Mouse (Mus musculus) kidney, postnatal 0 days (tissue): Measurements from ENCODE around the gene Trpm1. TPM values are rescaled to one million over a fixed set of nuclear protein-coding genes. Genes with fewer than 3 reads are reported as not detected.

ENCODE experiments used
- ATAC-seq: fragments of 200-750 bp; cut with Nextera tagmentation; replicated peaks from 2 replicates; pipeline ENCODE4 v1.8.0; 2017; ENCODE audit warnings: low read depth, moderate number of reproducible peaks, moderate TSS enrichment, moderate library complexity; ENCODE audit not compliant: low FRiP score
- DNase-seq: peaks from one replicate; pipeline ENCODE4 v3.0.0-alpha.2; 2016; ENCODE audit warnings: low spot score
- H3K27ac ChIP-seq: fragments of 300-500 bp; sonication (generic); 2 replicates; pipeline ENCODE4 v1.5.1; 2014; ENCODE audit warnings: mild to moderate bottlenecking
- H3K27me3 ChIP-seq: fragments of 300-500 bp; sonication (generic); 2 replicates; pipeline ENCODE4 v1.6.1; 2014; ENCODE audit warnings: low read length, mixed read lengths; ENCODE audit not compliant: insufficient read depth
- H3K36me3 ChIP-seq: fragments of 300-500 bp; sonication (generic); 2 replicates; pipeline ENCODE4 v1.6.1; 2014; ENCODE audit warnings: low read length, mixed read lengths; ENCODE audit not compliant: insufficient read depth
- H3K4me1 ChIP-seq: fragments of 300-500 bp; sonication (generic); replicated peaks from 2 replicates; pipeline ENCODE4 v1.6.1; 2014; ENCODE audit warnings: antibody characterized with exemption, low read length, mixed read lengths; ENCODE audit not compliant: insufficient read depth
- H3K4me2 ChIP-seq: fragments of 300-500 bp; sonication (generic); 2 replicates; pipeline ENCODE4 v1.6.1; 2014; ENCODE audit warnings: mild to moderate bottlenecking, low read length, moderate library complexity, mixed read lengths
- H3K4me3 ChIP-seq: fragments of 300-500 bp; sonication (generic); replicated peaks from 2 replicates; pipeline ENCODE4 v1.5.1; 2014; ENCODE audit warnings: low read depth, low read length
- H3K9ac ChIP-seq: fragments of 300-500 bp; sonication (generic); 2 replicates; pipeline ENCODE4 v1.6.1; 2014; ENCODE audit warnings: low read depth, low read length
- H3K9me3 ChIP-seq: fragments of 300-500 bp; sonication (generic); replicated peaks from 2 replicates; pipeline ENCODE4 v1.6.1; 2016; ENCODE audit warnings: low read length, inconsistent platforms, mixed read lengths
- CTCF ChIP-seq: IDR thresholded peaks from 2 replicates; pipeline ENCODE4 v1.5.1; 2016; ENCODE audit warnings: antibody characterized with exemption, low read depth, mild to moderate bottlenecking, moderate library complexity
- WGBS: fragments of 180-500 bp; shearing (Covaris S2); extraction: QIAGEN DNeasy Blood & Tissue Kit; methylation state at CpG from one replicate; pipeline ENCODE4 v1.1.7; 2014; 5-methylcytosine and 5-hydroxymethylcytosine counted together
- polyA plus RNA-seq: library from polyadenylated mRNA; unstranded; fragments of >200 nt; fragmentation: Nextera tagmentation; extraction: Ambion mirVana; gene quantifications from 2 replicates; pipeline ENCODE4 v1.2.1, GENCODE M21; 2015

Trpm1 gene
- polyA plus RNA-seq, 1 experiment from 2014 or later, result 0.18 TPM

- no peaks in the 10 kb centered on the region for H3K4me1 ChIP-seq
- no peak overlapping the region for H3K4me3 ChIP-seq
- 79% methylated on average over 4 of the region's 4 CpGs for WGBS
- H3K9me3 ChIP-seq, result no peaks in the 10 kb centered on the region
- no peaks in the 10 kb centered on the region for H3K27me3 ChIP-seq
- H3K4me2 ChIP-seq, result no peak overlapping the region
- ATAC-seq (no peak), DNase-seq (no peak)
- H3K9ac ChIP-seq, result no peak overlapping the region
- no peak for TF ChIP-seq CTCF
- H3K36me3 ChIP-seq, result no peaks in the 10 kb centered on the region
- no peak overlapping the region for H3K27ac ChIP-seq
Observed at GRCm38 (mm10) chr7:64236521-64236920, 82.9 kb downstream of the Trpm1 start.

GRCm38 (mm10) chr7:64237747-64238146 lies 84.1 kb downstream of the Trpm1 start:
- Histone ChIP-seq H3K4me3 (no peak overlapping the region), H3K36me3 (no peaks in the 10 kb centered on the region), H3K4me2 (no peak overlapping the region), H3K9ac (no peak overlapping the region), H3K4me1 (no peaks in the 10 kb centered on the region), H3K27ac (no peak overlapping the region), H3K27me3 (no peaks in the 10 kb centered on the region), H3K9me3 (no peaks in the 10 kb centered on the region)
- no peak for DNase-seq
- no peak for TF ChIP-seq CTCF
- 90% methylated on average over 8 of the region's 8 CpGs for WGBS
- no peak for ATAC-seq

GRCm38 (mm10) chr7:64238410-64239086 lies 84.9 kb downstream of the Trpm1 start:
- Histone ChIP-seq H3K27me3 (no peaks in the 10 kb centered on the region), H3K9ac (no peak overlapping the region), H3K4me2 (no peak overlapping the region), H3K9me3 (no peaks in the 10 kb centered on the region), H3K4me3 (no peak overlapping the region), H3K36me3 (no peaks in the 10 kb centered on the region), H3K4me1 (no peaks in the 10 kb centered on the region), H3K27ac (no peak overlapping the region)
- no peak for DNase-seq
- no peak for TF ChIP-seq CTCF
- WGBS, result 84% methylated on average over 7 of the region's 7 CpGs
- ATAC-seq, result no peak

- no peak for ATAC-seq
- no peaks in the 10 kb centered on the region for H3K4me1 ChIP-seq
Observed at GRCm38 (mm10) chr7:64239138-64239805, 85.6 kb downstream of the Trpm1 start.

GRCm38 (mm10) chr7:64239806-64240315 lies 86.2 kb downstream of the Trpm1 start:
- Histone ChIP-seq H3K9ac (no peak overlapping the region), H3K4me2 (no peak overlapping the region), H3K27me3 (no peaks in the 10 kb centered on the region), H3K36me3 (no peaks in the 10 kb centered on the region), H3K27ac (no peak overlapping the region), H3K9me3 (no peaks in the 10 kb centered on the region), H3K4me3 (no peak overlapping the region), H3K4me1 (no peaks in the 10 kb centered on the region)
- TF ChIP-seq CTCF, result no peak
- ATAC-seq (no peak), DNase-seq (peak; percentile 22)
- WGBS, result 77% methylated on average over 4 of the region's 4 CpGs

More at GRCm38 (mm10) chr7:64239138-64239805, 85.6 kb downstream of the Trpm1 start:
- no peak overlapping the region for H3K27ac ChIP-seq
- 80% methylated on average over 9 of the region's 9 CpGs for WGBS
- no peak overlapping the region for H3K4me2 ChIP-seq
- H3K36me3 ChIP-seq, result no peaks in the 10 kb centered on the region
- DNase-seq, result no peak
- no peak for TF ChIP-seq CTCF
- H3K9me3 ChIP-seq, result no peaks in the 10 kb centered on the region
- no peak overlapping the region for H3K4me3 ChIP-seq
- no peak overlapping the region for H3K9ac ChIP-seq
- H3K27me3 ChIP-seq, result no peaks in the 10 kb centered on the region

GRCm38 (mm10) chr7:64242424-64242823 lies 88.8 kb downstream of the Trpm1 start:
- Histone ChIP-seq H3K9ac (no peak overlapping the region), H3K36me3 (no peaks in the 10 kb centered on the region), H3K27me3 (no peaks in the 10 kb centered on the region), H3K4me3 (no peak overlapping the region), H3K9me3 (no peaks in the 10 kb centered on the region), H3K4me2 (no peak overlapping the region), H3K27ac (no peak overlapping the region), H3K4me1 (no peaks in the 10 kb centered on the region)
- no peak for TF ChIP-seq CTCF
- WGBS, result 79% methylated on average over 4 of the region's 4 CpGs
- no peak for DNase-seq
- no peak for ATAC-seq
